Mouse (Mus musculus): Measurements from ENCODE around the gene Prdm5.

Gene Prdm5

DNA sequence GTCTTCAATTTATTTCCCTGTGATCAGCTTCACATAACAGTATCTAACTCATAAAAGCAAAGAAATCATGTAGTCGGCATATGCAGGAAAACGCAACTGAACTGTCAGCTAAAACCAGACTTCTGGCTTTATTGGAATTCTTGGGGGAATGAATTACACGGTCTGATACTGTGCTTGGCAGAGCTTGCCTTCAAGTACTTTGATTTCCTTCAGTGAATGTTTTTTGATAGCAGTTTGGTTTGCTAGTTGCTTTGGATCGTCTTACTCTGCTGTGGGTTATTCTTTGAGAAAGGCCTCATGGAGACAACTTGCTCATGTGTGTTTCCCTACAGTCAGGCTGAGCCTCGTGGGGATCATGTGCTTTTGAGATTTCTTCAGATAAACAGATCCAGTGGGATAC, 52.7 kb downstream of the Prdm5 start:
- no peak for DNase-seq (ENCODE audit: low spot score in 2 of 2)

- no peak for DNase-seq (ENCODE audit: low spot score in 2 of 2)
Measured at GRCm38 (mm10) chr6:65834013-65834412, 55.2 kb downstream of the Prdm5 start.

GRCm38 (mm10) chr6:65842579-65842978, 63.8 kb downstream of the Prdm5 start:
- DNase-seq (ENCODE audit: low spot score in 2 of 2) = no peak

DNA sequence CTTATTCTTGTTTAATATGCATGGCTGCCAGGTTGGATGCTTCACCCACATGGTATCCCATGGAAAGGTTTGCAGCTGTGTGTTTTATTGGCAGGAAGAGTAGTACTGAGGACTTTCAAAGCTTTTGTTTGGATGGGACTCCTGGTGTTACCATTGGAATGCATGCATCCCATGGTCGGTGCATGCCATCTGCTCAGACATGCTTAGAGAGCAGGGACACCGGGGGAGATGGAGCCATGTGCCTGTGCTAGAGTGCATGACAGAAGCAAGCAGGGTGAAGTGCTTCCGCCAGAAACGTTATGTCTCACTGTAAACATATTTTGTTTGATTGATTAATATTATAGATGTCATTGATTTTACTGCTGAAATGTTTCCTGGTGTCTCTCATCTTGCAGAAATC, 70.3 kb downstream of the Prdm5 start:
- no peak for DNase-seq (ENCODE audit: low spot score in 2 of 2)

DNA sequence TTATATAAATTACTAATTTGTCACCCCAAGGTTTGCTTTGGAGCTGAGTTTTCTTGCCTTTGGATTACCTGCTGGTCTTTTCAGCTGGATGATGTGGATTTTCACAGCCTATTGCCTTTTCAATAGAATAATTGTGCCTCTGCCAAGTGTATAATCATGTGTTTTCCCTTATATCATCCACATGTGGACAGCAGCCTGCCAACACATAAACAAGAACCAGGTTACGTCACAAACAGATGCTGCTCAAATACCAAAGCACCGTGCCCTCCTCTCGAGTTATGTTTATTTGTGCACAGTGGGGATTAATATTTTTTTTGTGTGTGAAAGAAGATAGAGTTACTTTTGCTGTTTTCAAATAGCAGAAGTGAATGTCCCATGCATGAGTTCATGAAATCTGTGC, 70.9 kb downstream of the Prdm5 start:
- no peak for DNase-seq (ENCODE audit: low spot score in 2 of 2)

GRCm38 (mm10) chr6:65850221-65850620, 71.4 kb downstream of the Prdm5 start:
- no peak for DNase-seq (ENCODE audit: low spot score in 2 of 2)

DNA sequence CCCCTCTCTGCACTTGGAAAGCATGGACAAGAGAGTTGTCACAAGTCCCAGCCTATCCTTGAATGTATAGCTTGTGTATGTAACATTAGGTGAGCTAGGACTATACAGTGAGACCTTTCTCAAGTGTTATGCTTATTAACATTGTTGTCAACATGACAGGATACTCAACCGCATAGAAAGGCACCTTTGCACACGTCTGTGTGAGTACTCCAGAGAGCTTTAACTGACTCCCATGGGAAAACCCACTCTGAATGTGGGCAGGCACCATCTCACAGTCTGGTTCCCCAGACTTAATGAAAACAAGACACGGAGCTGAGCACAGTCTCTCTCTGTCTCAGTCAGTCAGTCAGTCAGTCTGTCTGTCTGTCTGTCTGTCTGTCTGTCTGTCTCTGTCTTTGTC, 75.2 kb downstream of the Prdm5 start:
- DNase-seq (ENCODE audit: low spot score in 2 of 2) = no peak

DNA sequence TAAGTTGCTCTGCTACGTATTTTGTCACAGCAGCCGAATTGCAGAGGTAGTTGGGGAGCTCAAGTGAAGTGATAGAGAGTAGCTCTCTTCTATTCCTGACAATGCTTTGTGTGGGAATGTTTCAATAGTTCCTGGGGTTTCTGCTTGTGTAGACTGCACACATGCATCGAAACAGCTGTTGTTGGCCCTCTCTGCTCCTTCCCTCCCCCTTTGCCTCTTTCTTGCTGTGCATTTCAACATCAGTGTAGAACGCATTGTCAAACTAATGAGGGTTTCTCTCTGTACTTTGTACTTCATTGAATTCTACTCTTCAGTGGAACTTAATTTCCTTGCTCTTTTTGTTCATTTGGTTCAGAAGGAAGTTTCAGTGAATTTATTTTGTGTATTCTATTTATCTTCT, 75.8 kb downstream of the Prdm5 start:
- DNase-seq (ENCODE audit: low spot score in 2 of 2) = no peak

- no peak for DNase-seq (ENCODE audit: low spot score in 2 of 2)
Measured at GRCm38 (mm10) chr6:65860609-65861008, 81.8 kb downstream of the Prdm5 start.

DNA sequence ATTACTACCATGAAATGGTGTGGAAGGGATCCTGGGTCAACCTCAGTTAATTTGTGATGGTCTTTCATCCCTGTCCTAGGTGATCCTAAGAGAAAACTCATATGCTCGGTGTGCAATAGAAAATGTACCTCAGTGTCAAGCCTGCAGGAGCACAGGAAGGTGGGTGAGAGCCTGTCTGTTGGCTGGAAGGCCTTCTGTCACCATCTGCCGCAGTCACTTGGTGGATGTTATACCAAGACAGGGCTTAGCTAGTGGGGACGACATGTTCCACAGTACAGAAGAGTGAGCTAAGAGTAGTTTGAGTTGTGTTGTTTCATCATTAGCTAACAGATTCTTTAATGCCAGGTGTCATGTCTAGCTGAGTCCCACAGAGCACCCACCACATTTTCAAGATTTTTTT, 84.0 kb downstream of the Prdm5 start:
- no peak for DNase-seq (ENCODE audit: low spot score in 2 of 2)

DNA sequence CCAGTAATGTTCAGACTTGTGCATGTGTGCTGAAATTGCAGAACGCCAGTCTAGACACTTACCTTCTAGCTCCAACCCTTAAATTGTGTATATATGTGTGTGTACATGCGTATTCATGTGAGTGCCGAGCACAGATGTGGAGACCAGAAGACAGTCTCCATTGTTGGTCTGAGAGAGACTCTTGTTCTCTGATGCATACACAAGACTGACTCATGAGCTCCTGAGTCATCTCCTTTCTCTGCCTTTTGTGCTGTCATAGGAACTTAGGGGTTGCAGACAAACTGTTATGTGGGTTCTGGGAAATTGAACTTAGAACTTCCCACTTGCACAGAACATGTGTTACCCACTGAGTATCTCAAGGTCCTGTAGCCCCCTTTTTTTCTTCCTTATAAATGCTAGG, 85.4 kb downstream of the Prdm5 start:
- no peak for DNase-seq (ENCODE audit: low spot score in 2 of 2)

- DNase-seq (ENCODE audit: low spot score in 2 of 2) = no peak
Measured at GRCm38 (mm10) chr6:65864919-65865318, 86.1 kb downstream of the Prdm5 start.

GRCm38 (mm10) chr6:65865861-65866260, 87.1 kb downstream of the Prdm5 start:
- no peak for DNase-seq (ENCODE audit: low spot score in 2 of 2)

DNA sequence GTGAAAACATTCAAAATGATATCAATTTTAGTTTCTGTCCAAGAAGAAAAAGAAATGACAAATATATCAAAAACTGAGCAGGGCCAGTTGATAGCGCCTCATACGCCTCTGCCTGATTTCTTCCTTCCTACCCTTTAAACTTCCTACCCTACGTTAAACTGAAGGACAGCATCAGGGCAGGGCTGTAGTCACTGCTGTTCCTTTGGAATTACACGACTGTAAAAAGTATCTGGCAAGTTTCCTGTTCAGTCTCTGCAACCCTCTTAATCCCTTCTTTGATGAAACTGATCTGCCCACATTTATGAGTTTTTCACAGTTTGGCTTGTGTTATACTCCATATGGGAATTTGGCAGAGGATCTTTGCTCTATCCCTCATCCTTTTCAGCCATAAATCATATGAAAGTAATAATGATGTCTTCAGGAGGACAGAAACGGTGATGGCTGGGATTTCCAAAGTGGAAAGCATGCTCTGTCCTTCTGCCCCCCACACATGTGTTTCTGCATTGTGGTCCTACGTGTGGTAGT, 93.0 kb downstream of the Prdm5 start:
- no peak for DNase-seq (ENCODE audit: low spot score in 2 of 2)

- no peak for DNase-seq (ENCODE audit: low spot score in 2 of 2)
Measured at GRCm38 (mm10) chr6:65878300-65878699, 99.5 kb downstream of the Prdm5 start.

DNA sequence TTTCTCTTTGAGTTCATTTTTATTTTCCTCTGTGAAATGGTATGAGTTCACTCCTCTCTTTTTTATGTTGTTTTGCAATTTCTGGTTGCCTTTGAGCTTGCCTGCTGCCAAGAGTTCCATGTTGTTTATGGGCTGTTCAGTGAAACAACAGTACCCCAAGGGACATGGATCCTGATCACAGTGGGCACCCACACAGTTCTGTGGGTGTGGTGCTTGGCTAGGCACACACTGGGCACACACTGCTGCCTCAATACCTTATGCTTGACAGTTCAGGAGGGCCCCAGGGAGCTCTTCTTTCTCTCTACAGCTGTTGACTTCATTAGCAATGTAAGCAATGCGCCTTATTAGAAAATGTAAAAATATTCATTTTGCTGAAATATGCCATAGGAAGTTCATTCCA, 110.0 kb downstream of the Prdm5 start:
- no peak for DNase-seq (ENCODE audit: low spot score in 2 of 2)

DNA sequence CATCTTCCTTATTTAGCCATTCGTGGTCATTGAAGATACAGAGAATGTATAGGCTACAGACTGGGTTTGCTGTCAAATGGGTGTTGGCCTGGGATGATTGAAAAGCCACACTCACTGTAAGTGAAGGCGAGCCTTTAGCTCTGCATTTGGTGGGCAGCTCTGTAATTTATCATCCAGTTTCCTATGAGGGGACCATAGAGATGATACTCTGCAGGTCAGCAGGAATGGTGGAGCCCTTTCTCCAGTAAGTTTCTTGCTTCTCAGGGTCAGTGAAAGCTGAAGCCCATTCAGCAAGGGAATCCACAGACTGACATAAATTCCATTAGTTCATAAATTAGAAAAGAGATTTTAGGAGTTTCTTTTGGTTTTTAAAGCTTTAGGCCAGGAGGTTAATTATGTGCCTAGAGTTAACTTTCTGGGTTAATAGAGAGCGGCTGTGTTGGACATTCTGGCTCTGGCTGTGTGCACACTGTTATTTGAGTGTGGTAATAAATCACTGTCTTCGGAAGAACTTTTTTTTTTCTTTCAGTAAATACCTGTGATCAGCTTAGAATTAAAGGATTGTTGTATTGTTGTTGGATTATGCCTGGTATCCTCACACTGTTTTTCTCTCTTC, 113.4 kb downstream of the Prdm5 start:
- DNase-seq (ENCODE audit: low spot score in 2 of 2) = no peak

- no peak for DNase-seq (ENCODE audit: low spot score in 2 of 2)
Measured at GRCm38 (mm10) chr6:65906657-65907182, 127.9 kb downstream of the Prdm5 start.

- no peak for DNase-seq (ENCODE audit: low spot score in 2 of 2)
Measured at GRCm38 (mm10) chr6:65915421-65915820, 136.6 kb downstream of the Prdm5 start.

DNA sequence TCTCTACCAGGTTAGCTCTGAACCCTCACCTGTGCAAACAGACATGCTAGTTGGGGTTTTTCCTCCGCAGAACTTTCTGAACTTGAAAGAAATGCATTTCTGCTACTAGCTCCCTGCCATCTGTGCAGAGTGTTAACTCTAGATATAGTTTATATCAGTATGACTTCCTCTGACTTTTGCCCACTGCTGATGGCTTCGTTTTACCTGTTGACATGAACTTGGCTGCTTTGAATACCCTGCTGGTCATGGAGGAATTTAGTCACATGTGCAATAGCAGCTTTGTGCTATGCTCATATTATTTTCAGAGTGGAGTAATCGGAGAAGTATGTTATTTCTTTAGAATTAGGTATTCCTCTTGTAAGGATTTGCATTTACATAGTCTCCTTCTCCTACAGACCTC, 142.9 kb downstream of the Prdm5 start:
- no peak for DNase-seq (ENCODE audit: low spot score in 2 of 2)

GRCm38 (mm10) chr6:65923501-65924084, 144.8 kb downstream of the Prdm5 start:
- DNase-seq (ENCODE audit: low spot score in 2 of 2) = no peak

DNA sequence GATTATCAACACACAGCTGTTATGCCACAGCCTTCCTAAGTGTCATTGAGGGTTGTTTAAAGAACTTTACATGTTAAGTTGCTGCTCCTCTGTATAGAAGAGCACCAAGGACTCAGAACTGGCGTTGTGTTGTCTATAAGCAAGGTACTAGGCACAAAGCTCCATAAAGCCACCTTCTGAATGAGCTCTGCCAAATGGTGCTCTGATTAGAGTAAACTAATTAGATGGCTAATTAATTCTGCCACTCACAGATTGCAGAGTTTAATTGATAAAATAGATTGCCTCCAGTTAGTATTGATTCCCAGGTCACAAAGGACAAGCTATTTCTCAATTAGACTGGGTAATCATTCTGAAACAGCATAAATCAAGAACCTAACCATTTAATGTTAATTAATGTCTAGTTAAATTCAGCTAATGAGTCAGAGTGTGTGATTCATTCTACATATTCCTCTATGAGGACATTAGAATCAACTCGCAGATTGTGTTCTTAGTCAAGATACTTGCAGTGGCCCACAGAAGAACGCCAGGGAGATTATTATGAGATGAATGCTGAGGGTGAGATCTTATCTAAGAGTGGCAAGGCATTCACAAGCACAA, 147.0 kb downstream of the Prdm5 start:
- no peak for DNase-seq (ENCODE audit: low spot score in 2 of 2)

DNA sequence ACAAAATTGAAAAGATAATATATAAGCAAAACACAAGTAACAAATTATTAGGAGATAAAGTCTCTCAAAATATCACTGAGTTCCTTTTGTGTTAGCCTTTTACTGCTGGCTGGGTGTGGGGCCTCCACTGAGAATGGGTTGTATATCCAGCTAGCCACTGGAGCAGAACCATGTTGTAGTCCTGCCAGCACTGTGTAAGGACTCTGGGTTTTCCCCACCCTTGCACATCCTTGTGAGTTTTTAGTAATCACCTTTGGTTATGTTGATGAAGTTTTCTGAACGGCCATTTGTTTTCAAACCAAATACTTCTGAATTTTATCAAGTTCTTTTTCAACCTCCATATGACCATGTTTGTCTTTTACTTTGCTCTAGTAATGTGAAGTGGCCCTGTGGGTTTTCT, 151.7 kb downstream of the Prdm5 start:
- DNase-seq (ENCODE audit: low spot score in 2 of 2) = no peak

Measured in natural killer cell, adult 2 months (primary cell).